Mouse (Mus musculus) thymus, postnatal 14 days (tissue): ENCODE measurements around the gene Brd9.
"Not testable (repeated sequence)": the region's sequence is repeated elsewhere in the genome, so short reads cannot be mapped to it uniquely, and the experiment has no call there.

Source experiments
- DNase-seq: peaks from one replicate; pipeline ENCODE4 v3.0.0; 2021

Gene Brd9

DNA sequence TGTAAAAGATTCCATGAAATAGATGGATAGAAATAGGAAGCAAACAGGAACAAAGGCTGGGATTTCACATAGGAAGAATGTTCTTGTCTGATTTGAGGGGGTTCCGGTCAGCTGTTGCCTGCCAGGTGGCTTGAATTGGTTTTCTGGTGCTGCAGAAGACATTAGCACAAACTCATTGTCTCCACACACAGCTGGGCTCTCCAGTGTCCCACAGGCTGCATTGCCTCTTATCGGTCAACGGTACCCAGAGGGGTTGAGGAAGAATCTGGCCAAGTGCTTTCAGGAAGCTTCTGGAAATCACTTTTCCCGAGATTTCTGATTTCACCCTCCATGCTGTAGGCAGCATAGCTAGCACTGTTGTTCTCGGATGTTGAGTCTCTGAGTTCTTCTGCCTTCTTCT, 53.7 kb downstream of the Brd9 start:
- no peak for DNase-seq

GRCm38 (mm10) chr13:73996456-73996855, 58.8 kb downstream of the Brd9 start:
- no peak for DNase-seq

- no peak for DNase-seq
These were observed 62.9 kb downstream of the Brd9 start for GRCm38 (mm10) chr13:74000519-74000918.

GRCm38 (mm10) chr13:74000961-74001360, 63.4 kb downstream of the Brd9 start:
- no peak for DNase-seq

GRCm38 (mm10) chr13:74001492-74001891, 63.9 kb downstream of the Brd9 start:
- DNase-seq, result no peak

- DNase-seq, result not testable (repeated sequence)
These were observed 69.3 kb downstream of the Brd9 start for GRCm38 (mm10) chr13:74006881-74007280.

- DNase-seq, result not testable (repeated sequence)
These were observed 70.6 kb downstream of the Brd9 start for GRCm38 (mm10) chr13:74008216-74008615.

GRCm38 (mm10) chr13:74008948-74009718, 71.5 kb downstream of the Brd9 start, which contains the start of gene Tppp:
TSS of gene Tppp (plus strand) at chr13:74009407.
- peak; percentile 95 for DNase-seq

DNA sequence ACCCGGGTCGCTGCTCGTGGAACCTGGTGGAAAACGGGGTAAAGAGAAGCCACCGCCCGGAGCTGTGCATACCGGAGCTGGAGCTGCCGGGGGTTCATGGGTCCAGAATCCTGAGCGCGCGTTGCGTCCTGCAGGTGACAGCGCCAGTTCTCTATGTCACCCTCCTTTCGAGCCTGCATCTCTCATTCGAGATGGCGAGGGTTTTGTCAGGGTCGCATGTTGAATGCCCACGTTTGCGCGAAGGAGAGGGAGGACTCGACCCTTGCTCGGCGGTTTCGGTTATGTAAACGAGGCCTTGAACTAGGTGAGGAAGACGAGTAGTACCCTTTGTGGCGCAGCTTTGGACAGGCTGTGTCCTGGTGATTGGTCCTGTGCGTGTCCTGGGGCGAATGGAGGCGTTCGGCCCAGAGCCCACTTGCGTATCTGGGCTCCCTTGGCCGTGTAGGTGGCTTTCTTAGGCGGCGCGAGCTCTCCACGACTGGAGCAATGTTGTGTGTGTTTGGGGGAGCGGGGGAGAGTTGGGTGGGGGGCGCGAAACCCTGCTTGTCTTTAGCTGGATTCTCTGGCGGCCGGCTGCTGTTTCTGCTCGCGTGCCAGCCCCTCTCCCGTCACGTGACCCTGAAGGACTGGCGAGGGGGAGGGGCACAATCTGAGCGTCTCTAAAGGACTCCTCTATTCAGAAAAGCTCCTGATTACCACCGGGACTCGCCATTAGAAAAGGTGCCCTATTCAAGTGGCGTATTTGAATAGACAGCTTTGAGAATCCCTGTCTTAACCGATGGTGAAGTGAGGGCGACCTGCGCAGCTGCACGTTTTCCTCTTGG, 72.4 kb downstream of the Brd9 start:
- DNase-seq, result peak; percentile 63
